Mouse (Mus musculus): ENCODE results near the gene Kcnj12. TPM values are rescaled to one million over a fixed set of nuclear protein-coding genes. Genes with fewer than 3 reads are reported as not detected.

The Kcnj12 gene
- polyA plus RNA-seq, 1 experiment from 2014 or later = not detected

- WGBS (ENCODE audit: insufficient replicate concordance) = 59% methylated on average over 5 of the region's 5 CpGs
- ATAC-seq (no peak), DNase-seq (no peak)
- no peak overlapping the region for H3K27ac ChIP-seq (ENCODE audit: low read depth)
- no peaks in the 10 kb centered on the region for H3K36me3 ChIP-seq (replicated peaks; ENCODE audit: insufficient read depth, low read length)
- H3K4me1 ChIP-seq (ENCODE audit: insufficient read depth) = 0 out of 2 replicates have a peak, but pooled peaks cover 2% of the 10 kb centered on the region
- TF ChIP-seq CTCF (IDR thresholded peaks at IDR 0.05; ENCODE audit: low read depth) = no peak
- TF ChIP-seq EP300 (IDR thresholded peaks at IDR 0.05; ENCODE audit: low read depth) = no peak
- no peak overlapping the region for H3K9ac ChIP-seq (replicated peaks)
- H3K4me3 ChIP-seq (ENCODE audit: low read depth, low read length) = no peak overlapping the region
- no peaks in the 10 kb centered on the region for H3K9me3 ChIP-seq (ENCODE audit: low read length)
- no peaks in the 10 kb centered on the region for H3K27me3 ChIP-seq (ENCODE audit: insufficient read depth, low read length)
- no peak overlapping the region for H3K4me2 ChIP-seq (ENCODE audit: low read depth, low read length)
Measured at GRCm38 (mm10) chr11:61044741-61045140, 22.4 kb downstream of the Kcnj12 start.

- Histone ChIP-seq H3K9me3 (ENCODE audit: low read length) (no peaks in the 10 kb centered on the region), H3K4me1 (ENCODE audit: insufficient read depth) (0 out of 2 replicates have a peak, but pooled peaks cover 2% of the 10 kb centered on the region), H3K9ac (replicated peaks) (no peak overlapping the region), H3K4me2 (ENCODE audit: low read depth, low read length) (no peak overlapping the region), H3K27me3 (ENCODE audit: insufficient read depth, low read length) (no peaks in the 10 kb centered on the region), H3K27ac (ENCODE audit: low read depth) (no peak overlapping the region), H3K4me3 (ENCODE audit: low read depth, low read length) (no peak overlapping the region), H3K36me3 (replicated peaks; ENCODE audit: insufficient read depth, low read length) (no peaks in the 10 kb centered on the region)
- WGBS (ENCODE audit: insufficient replicate concordance) = 68% methylated on average over 5 of the region's 5 CpGs
- TF ChIP-seq EP300 (IDR thresholded peaks at IDR 0.05; ENCODE audit: low read depth) (no peak), CTCF (IDR thresholded peaks at IDR 0.05; ENCODE audit: low read depth) (no peak)
- no peak for DNase-seq
- ATAC-seq = no peak
Measured at GRCm38 (mm10) chr11:61047441-61047840, 25.1 kb downstream of the Kcnj12 start.

- H3K27me3 ChIP-seq (ENCODE audit: insufficient read depth, low read length) = no peaks in the 10 kb centered on the region
- WGBS (ENCODE audit: insufficient replicate concordance) = 30% methylated on average over 8 of the region's 8 CpGs
- H3K9ac ChIP-seq (replicated peaks) = no peak overlapping the region
- H3K4me2 ChIP-seq (ENCODE audit: low read depth, low read length) = no peak overlapping the region
- TF ChIP-seq EP300 (IDR thresholded peaks at IDR 0.05; ENCODE audit: low read depth) (no peak), CTCF (IDR thresholded peaks at IDR 0.05; ENCODE audit: low read depth) (no peak)
- H3K9me3 ChIP-seq (ENCODE audit: low read length) = no peaks in the 10 kb centered on the region
- ATAC-seq = no peak
- no peaks in the 10 kb centered on the region for H3K4me1 ChIP-seq (ENCODE audit: insufficient read depth)
- DNase-seq = no peak
- no peaks in the 10 kb centered on the region for H3K36me3 ChIP-seq (replicated peaks; ENCODE audit: insufficient read depth, low read length)
- H3K27ac ChIP-seq (ENCODE audit: low read depth) = no peak overlapping the region
- no peak overlapping the region for H3K4me3 ChIP-seq (ENCODE audit: low read depth, low read length)
Measured at GRCm38 (mm10) chr11:61051151-61051550, 28.8 kb downstream of the Kcnj12 start.

- WGBS (ENCODE audit: insufficient replicate concordance) = 75% methylated on average over 5 of the region's 5 CpGs
Measured at GRCm38 (mm10) chr11:61056871-61057270, 34.5 kb downstream of the Kcnj12 start.

GRCm38 (mm10) chr11:61059691-61060457 is 37.5 kb downstream of the Kcnj12 start:
- peak; percentile 14 for DNase-seq
- WGBS (ENCODE audit: insufficient replicate concordance) = 72% methylated on average over 10 of the region's 10 CpGs
- no peak for ATAC-seq

More at GRCm38 (mm10) chr11:61056871-61057270, 34.5 kb downstream of the Kcnj12 start:
- no peak for TF ChIP-seq CTCF (IDR thresholded peaks at IDR 0.05; ENCODE audit: low read depth)
- TF ChIP-seq EP300 (IDR thresholded peaks at IDR 0.05; ENCODE audit: low read depth) = no peak
- Histone ChIP-seq H3K27ac (ENCODE audit: low read depth) (no peak overlapping the region), H3K9me3 (ENCODE audit: low read length) (no peaks in the 10 kb centered on the region), H3K27me3 (ENCODE audit: insufficient read depth, low read length) (no peaks in the 10 kb centered on the region), H3K4me3 (ENCODE audit: low read depth, low read length) (no peak overlapping the region), H3K36me3 (replicated peaks; ENCODE audit: insufficient read depth, low read length) (no peaks in the 10 kb centered on the region), H3K4me1 (ENCODE audit: insufficient read depth) (no peaks in the 10 kb centered on the region), H3K9ac (replicated peaks) (no peak overlapping the region), H3K4me2 (ENCODE audit: low read depth, low read length) (no peak overlapping the region)
- DNase-seq (no peak), ATAC-seq (no peak)

GRCm38 (mm10) chr11:61060634-61061033 is 38.3 kb downstream of the Kcnj12 start:
- H3K9ac ChIP-seq (replicated peaks) = no peak overlapping the region
- H3K27me3 ChIP-seq (ENCODE audit: insufficient read depth, low read length) = no peaks in the 10 kb centered on the region
- no peaks in the 10 kb centered on the region for H3K36me3 ChIP-seq (replicated peaks; ENCODE audit: insufficient read depth, low read length)
- no peak for TF ChIP-seq CTCF (IDR thresholded peaks at IDR 0.05; ENCODE audit: low read depth)
- TF ChIP-seq EP300 (IDR thresholded peaks at IDR 0.05; ENCODE audit: low read depth) = no peak
- WGBS (ENCODE audit: insufficient replicate concordance) = 71% methylated on average over 4 of the region's 4 CpGs
- no peaks in the 10 kb centered on the region for H3K4me1 ChIP-seq (ENCODE audit: insufficient read depth)
- no peak for DNase-seq
- H3K9me3 ChIP-seq (ENCODE audit: low read length) = no peaks in the 10 kb centered on the region
- no peak for ATAC-seq
- no peak overlapping the region for H3K4me2 ChIP-seq (ENCODE audit: low read depth, low read length)
- H3K4me3 ChIP-seq (ENCODE audit: low read depth, low read length) = no peak overlapping the region
- no peak overlapping the region for H3K27ac ChIP-seq (ENCODE audit: low read depth)

More at GRCm38 (mm10) chr11:61059691-61060457, 37.5 kb downstream of the Kcnj12 start:
- Histone ChIP-seq H3K36me3 (replicated peaks; ENCODE audit: insufficient read depth, low read length) (no peaks in the 10 kb centered on the region), H3K27me3 (ENCODE audit: insufficient read depth, low read length) (no peaks in the 10 kb centered on the region), H3K9ac (replicated peaks) (no peak overlapping the region), H3K9me3 (ENCODE audit: low read length) (no peaks in the 10 kb centered on the region), H3K4me1 (ENCODE audit: insufficient read depth) (no peaks in the 10 kb centered on the region), H3K4me2 (ENCODE audit: low read depth, low read length) (no peak overlapping the region), H3K4me3 (ENCODE audit: low read depth, low read length) (no peak overlapping the region), H3K27ac (ENCODE audit: low read depth) (no peak overlapping the region)
- TF ChIP-seq EP300 (IDR thresholded peaks at IDR 0.05; ENCODE audit: low read depth) (no peak), CTCF (IDR thresholded peaks at IDR 0.05; ENCODE audit: low read depth) (no peak)

Measured in liver, postnatal 0 days (tissue).